Mouse (Mus musculus) kidney, adult 8-10 months (tissue): ENCODE data around the gene Tomt.
A peak's percentile ranks its signal among the peaks of the same experiment; 100 is the strongest.

Experiments used
- DNase-seq, 2 experiments: peaks; one replicate each; pipeline ENCODE4 v3.0.0; 2022

Gene Tomt

DNA sequence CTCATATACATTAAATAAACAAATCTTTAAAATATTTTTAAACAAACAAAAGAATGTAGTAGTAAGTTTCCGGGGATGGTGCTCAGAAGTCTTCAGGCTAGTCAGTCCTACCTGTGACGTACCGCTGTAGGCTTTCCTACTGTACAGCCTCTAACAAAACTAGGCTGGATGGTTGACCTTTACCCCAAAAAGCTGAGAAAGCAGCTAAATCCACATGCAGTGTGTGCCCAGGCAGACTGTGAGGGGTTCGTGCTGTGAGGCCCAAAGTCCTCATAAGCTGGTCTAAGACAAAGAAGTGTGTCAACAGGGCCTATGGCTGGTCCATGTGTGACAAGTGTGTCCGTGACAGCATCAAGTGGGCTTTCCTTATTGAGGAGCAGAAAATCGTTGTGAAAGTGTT, 53.3 kb downstream of the Tomt start:
- DNase-seq: peak; percentile 23 to 31

DNA sequence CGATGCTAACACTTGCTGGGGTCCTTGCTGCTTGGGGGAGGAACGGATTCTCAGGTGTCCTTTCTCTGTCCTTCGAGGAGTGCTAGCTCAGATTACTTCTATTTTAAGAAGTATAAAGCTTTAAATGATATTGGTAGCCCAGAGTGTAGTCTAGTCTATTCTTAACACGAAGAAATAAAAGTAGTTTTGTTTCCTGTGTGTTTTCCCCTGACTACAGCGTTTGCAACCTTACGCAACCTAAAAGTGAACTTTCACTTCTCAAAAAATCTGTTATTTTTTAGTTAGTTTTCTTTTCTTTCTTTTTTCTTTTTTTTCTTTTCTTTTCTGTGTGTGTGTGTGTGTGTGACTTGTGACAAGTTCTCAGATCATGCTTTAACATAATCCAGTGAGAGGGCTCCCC, 54.5 kb downstream of the Tomt start:
- no peak for DNase-seq
